Mouse (Mus musculus) heart, postnatal 0 days (tissue): ENCODE measurements around the gene Dgkq.
"Not testable (repeated sequence)": the region's sequence is repeated elsewhere in the genome, so short reads cannot be mapped to it uniquely, and the experiment has no call there.

Experiments used
- CTCF ChIP-seq: IDR thresholded peaks from 2 replicates; pipeline ENCODE4 v1.5.1; 2016; ENCODE audit warnings: antibody characterized with exemption, control low read depth, low read depth
- EP300 ChIP-seq: IDR thresholded peaks from 2 replicates; pipeline ENCODE4 v1.6.1; 2016; ENCODE audit warnings: antibody characterized with exemption, low read depth

- not testable (repeated sequence) for TF ChIP-seq CTCF, EP300
Measured at GRCm38 (mm10) chr5:108634088-108634487, 35.4 kb downstream of the Dgkq start.
